Mouse (Mus musculus) kidney, postnatal 10 days (tissue): ENCODE results near the gene Avpr1a.

Experiments used
- DNase-seq: peaks from one replicate; pipeline ENCODE4 v3.0.0; 2021; ENCODE audit warnings: mixed read lengths

Gene Avpr1a

GRCm38 (mm10) chr10:122447861-122448716, at the start of gene Avpr1a:
Avpr1a (plus strand) TSS chr10:122448499.
- DNase-seq: peak; percentile 51

DNA sequence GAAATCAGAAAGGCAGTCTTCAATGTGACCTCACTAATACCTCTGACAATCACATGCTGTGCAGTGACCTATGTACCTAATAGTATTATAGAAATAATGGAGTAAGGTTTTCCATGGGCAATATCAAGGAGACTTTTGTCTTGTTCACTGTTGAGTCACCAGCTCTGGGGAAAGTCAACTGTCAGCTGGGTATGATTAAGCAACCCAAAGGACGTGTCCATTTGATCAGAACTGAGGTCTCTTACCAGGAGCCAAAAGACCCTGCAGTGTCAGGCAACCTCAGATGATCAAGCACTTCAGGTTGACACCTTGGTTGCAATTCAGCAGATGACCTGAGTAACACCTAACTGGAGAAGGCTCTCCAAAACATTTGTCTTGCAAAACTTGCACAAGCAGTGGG, 46.0 kb upstream of the Avpr1a start:
- no peak for DNase-seq

DNA sequence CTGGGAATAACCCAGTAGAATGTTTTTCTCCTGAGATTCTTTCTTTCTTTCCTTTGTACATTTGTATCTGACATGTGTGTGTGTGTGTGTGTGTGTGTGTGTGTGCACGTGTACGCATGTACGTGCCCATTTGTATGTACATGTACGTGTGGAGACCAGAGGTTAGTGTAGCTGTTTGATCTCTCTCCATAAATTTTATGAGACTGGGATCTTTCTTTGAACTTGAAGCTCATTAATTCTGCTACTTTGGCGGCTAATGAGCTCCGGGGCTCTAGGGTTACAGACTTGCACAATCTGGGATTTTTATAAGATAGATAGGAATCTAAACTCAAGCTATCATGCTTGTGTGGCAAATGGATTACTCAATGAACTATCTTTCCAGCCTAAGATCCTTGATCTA, 42.0 kb upstream of the Avpr1a start:
- no peak for DNase-seq

GRCm38 (mm10) chr10:122408697-122409409, 39.4 kb upstream of the Avpr1a start:
- DNase-seq: peak; percentile 75

DNA sequence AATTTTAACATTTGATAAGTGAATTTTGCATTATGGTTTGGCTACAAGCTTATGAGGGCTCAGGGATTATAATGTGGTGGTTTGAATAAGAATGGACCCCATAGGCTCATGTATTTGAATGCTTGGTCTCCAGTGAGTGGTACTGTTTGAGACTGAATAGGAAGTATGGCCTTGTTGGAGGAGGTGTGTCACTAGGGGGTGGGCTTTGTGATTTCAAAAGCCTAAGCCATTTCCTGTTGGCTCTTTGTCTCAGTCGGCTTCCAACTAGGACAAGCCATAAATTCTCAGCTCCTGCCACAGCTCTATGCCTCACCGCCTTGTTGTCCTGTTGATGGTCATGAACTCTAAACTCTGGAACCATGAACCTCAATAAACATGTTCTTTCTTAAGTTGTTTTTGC, 37.5 kb upstream of the Avpr1a start:
- no peak for DNase-seq

GRCm38 (mm10) chr10:122432690-122433089, 15.6 kb upstream of the Avpr1a start:
- DNase-seq: no peak

DNA sequence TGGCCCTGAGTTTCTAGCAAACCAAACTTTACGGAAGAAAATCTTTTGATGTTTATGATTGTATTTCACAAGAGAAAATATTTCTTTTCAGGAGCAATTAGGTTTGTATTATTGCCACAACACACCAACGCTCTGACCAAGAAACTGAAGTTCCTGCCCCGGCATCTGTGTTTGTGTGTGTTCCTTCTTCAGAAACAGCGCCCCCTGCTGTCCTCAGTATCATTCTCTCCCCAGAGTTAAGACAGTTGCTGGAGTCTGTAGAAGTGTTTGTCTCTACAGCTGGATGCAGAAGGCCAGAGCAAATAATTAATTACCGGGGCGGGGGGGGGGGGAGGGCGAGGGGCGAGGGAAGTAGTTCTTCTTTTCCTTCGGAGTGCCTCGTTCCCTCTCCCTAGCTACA, 1.0 kb upstream of the Avpr1a start:
- peak; percentile 93 for DNase-seq

DNA sequence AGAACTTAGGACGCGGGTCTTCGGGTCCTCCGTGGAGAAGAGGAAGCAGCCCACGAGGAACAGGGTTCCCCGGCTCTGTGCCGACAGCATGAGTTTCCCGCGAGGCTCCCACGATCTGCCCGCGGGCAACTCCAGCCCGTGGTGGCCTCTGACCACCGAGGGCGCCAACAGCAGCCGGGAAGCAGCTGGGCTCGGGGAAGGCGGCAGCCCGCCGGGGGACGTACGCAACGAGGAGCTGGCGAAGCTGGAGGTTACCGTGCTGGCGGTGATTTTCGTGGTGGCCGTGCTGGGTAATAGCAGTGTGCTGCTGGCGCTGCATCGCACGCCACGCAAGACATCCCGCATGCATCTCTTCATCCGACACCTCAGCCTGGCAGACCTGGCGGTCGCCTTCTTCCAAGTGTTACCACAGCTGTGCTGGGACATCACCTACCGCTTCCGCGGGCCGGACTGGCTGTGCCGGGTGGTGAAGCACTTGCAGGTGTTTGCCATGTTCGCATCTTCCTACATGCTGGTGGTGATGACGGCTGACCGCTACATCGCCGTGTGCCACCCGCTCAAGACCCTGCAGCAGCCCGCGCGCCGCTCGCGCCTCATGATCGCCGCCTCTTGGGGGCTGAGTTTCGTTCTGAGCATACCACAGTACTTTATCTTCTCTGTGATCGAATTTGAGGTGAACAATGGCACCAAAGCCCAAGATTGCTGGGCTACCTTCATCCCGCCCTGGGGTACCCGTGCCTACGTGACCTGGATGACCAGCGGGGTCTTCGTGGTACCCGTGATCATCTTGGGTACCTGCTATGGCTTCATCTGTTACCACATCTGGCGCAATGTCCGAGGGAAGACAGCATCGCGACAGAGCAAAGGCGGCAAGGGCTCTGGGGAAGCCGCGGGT, 665 bp downstream of the Avpr1a start:
- peak; percentile 54 for DNase-seq

- DNase-seq: no peak
Observed at GRCm38 (mm10) chr10:122449856-122450255, 1.6 kb downstream of the Avpr1a start.

DNA sequence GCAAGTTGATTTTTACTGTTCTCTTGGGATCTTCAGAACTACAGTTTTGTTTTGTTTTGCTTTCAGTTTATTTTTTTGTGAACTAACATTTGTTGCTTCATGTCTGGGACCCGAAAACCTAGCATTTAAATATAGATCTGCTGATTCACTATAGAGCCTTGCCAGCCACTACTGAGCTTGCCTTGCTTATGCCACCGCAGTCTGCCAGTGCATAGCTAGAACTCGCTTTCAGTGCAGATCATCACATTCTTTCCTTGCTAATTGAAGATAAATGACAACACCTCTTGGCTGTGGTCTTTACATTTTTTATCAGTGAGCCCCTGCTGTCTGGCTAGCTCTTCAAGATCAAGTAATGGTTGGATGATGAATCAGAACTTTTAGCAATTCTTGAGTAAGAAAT, 5.2 kb downstream of the Avpr1a start:
- DNase-seq: no peak

GRCm38 (mm10) chr10:122455793-122456192, 7.5 kb downstream of the Avpr1a start:
- no peak for DNase-seq

DNA sequence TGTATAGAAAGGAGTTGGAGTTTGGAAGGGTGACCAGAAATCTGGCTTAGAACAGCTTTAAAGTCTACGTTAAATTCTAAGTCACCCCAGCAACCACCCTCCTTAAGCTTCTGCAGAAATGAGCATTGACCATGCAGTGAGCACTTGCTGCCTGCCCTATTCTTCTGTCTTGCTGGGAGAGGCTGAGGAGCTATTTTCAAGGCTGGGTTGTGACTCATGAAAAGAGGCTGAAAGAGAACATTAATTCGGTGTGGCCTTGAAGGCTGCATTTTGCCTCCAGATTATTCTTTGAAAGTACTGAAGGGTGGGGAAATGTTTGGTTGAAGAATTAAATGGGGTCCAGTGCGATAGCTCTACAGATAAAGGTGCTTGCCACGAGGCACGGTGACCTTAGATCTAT, 28.5 kb downstream of the Avpr1a start:
- no peak for DNase-seq

DNA sequence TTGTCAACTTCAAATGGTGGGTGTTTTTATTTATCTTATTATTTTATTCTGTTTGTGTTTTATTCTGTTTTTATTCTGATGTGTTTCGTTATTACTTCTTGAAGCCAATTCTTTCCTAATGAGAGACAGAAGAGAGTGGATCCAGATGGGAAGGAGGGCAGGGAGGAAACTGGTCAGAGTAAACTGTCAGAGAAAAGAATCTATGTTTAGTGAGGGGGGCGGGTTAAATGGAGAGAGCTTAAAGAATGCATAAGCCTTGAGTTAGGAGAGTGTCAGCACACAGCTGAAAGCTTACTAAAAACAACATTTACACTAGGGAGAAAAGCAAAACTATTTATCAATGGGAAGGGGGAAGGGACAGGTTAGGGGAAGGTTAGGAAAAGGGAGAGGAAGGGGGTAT, 50.3 kb downstream of the Avpr1a start:
- DNase-seq: no peak

DNA sequence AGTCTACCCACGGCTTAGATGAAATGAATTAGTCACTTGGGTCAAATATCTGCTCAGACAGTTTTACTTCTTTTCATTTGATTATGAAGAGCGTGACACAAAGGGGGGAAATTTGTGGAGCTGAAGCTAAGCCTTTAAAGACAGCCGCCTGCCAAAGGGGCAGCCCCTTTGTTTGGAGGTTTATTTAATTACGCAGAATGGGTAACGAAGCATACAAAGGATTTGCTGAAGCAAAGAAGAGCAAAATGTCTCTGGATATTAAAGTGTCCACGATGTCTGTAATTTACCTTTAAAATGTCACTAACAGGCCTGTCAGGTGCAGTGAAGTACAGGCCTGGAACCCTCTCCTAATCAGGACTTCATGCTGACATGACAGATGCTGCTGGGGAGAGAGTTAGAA, 51.0 kb downstream of the Avpr1a start:
- no peak for DNase-seq
